Mouse (Mus musculus) thymus, postnatal 14 days (tissue): ENCODE measurements around the gene Zyg11a.
"Not testable (repeated sequence)": the region's sequence is repeated elsewhere in the genome, so short reads cannot be mapped to it uniquely, and the experiment has no call there.

Source experiments
- DNase-seq: peaks from one replicate; pipeline ENCODE4 v3.0.0; 2021

The Zyg11a gene

DNA sequence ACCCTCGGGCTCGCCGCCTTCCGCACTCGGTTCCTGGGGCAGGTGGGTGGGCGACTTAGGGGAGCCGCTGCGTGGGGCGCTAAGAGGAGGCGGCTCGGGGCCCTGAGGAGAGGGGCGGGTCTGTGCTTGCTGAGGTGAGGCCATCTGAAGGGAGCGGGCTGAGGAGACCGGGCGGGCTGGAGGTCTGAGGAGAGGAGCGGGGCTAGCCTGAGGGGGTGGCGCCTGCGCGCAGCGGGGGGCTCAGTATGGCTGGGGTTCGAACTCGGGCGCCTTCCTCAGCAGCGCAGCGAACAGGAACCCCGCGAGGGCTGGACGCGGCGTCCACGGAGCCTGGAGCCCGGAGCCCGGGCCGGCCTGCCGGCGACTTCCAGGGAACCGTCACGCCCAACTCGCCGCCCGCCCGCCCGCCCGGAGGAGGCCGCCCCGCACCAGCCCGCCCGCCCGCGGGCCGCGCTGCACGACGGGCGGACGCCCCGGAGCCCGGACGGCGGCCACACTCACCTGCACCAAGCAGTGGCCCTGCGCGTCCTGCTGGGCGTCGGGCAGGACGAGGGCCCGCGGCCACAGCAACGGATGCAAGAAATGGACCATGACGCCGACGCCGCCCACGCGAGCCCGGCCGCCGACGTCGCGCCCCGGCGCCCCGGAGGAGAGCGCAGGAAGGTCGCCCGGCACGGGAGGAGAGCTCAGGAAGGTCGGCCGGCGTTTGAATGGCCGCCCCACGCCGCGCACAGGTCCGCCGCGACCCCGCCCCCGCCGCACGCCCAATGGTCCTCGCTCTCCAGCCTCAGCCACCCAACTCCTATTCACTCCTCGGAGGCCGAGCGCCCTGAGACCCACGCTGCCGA lies at the start of gene Zyg11a:
Gene Zyg11a, minus strand, starts transcription at position 717 of the 848 bp plus-strand sequence.
- peak; percentile 9 for DNase-seq

- no peak for DNase-seq
Measured at GRCm38 (mm10) chr4:108265774-108266173, 47.9 kb upstream of the Zyg11a start.

DNA sequence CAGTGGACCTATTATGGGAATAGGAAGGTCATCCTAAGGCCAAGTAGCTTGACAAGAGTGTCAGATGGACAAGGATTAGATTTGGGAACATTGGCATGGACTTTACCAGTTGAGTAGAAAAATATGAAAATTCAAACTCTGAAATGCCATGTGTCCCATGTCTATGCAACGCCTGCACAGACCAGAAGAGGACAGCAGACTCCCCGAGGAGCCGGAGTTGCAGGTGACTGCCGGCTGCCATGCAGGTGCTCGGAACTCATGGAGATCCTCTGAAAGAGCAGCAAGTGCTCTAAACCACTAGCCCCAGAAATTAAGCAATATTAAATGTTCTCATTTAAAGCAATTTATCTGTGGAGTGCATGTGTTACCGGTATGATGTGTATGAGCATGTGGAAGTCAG lies 35.5 kb upstream of the Zyg11a start:
- DNase-seq, result peak; percentile 24

- DNase-seq, result no peak
Measured at GRCm38 (mm10) chr4:108250501-108250900, 32.7 kb upstream of the Zyg11a start.

- no peak for DNase-seq
Measured at GRCm38 (mm10) chr4:108249314-108249713, 31.5 kb upstream of the Zyg11a start.

GRCm38 (mm10) chr4:108233654-108234053 lies 15.8 kb upstream of the Zyg11a start:
- DNase-seq, result no peak

GRCm38 (mm10) chr4:108225341-108225872 lies 7.6 kb upstream of the Zyg11a start:
- no peak for DNase-seq

DNA sequence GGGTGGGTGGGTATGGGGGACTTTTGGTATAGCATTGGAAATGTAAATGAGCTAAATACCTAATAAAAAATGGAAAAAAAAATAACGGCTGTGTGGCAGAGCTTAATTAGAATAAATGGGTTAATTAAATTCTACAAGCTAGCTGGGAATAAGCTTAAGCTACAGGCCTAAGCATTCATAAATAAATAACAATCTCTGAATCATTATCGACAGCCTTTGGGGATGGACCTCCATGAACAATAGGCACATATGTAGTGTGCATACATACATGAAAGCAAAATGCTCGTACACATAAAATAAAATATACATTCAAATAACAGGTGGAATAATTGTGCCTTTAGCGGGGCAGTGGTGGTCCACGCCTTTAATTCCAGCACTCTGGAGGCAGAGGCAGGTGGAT lies 4.7 kb upstream of the Zyg11a start:
- no peak for DNase-seq

DNA sequence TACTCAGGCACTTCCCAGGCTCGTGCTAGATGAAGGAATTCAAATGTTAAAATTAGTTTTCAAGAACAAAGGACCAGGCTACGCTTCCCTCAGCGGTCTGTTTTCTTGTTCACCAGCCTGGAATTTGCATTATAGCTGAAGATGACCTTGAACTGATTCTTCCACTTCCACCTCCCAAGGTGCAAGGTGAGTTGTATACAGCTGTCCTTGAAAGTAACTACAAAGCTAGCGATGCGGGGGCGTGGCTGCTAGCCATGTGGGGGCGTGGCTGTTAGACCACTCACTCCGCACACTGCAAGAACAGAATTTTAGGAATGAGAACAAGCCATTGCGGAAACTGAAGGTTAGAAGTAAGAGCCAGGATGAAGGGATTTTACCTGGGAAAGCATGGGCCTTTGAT lies 1.2 kb upstream of the Zyg11a start:
- no peak for DNase-seq

DNA sequence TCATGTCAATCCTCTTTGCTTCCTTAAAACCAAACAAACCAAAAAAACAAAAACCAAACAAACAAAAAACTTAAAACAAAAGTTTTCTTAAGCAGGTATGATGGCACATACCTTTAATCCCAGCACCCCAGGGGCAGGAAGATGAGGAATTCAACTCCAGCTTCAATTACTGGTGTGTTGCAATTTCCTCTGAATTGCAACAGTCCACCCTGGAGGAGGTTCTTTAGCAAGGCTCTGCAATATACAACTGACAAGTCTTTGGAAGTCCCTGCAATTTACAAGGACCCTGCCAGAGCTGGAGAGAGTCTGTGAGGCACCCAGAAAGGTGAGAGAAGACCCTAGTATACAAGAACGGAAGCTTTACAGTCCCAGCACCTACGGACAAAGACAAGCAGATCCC lies 4.8 kb downstream of the Zyg11a start:
- no peak for DNase-seq

DNA sequence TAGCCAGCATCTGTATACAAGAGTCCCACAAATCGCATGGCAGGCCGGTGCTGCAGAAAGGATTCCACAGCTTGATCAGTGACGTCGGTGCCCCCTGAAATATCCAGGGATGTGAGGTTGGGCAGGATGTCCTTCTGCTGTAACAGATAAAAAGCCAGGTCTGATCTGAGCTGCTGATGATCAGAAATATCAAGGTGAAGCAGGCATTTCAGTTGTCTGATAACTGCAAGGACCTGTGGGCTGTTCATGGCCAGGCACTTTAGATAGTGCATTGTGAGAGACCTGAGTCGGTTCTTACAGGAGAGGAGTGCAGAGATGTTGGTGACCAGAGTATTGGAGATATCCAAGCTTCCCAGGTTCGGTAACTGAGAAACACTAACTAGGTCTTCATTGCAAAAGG lies 13.2 kb downstream of the Zyg11a start:
- no peak for DNase-seq

DNA sequence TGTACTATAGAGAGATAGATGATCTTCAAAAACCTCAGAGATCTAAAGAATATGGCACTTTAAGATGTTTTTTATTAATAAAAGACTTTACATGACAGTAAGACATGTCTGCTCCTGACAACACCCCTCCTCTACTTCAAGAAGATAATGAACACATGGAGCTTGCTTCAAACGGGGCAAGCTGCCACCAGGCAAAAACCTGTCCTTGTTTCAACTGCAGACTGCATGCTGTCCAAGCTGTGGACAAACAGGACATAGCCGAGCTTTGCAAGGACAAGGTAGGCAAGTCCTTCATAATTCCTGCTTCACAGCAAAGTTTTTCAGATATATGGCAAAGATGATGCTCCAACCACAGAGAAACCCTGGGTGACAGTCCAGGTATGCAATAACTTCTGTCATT lies 18.6 kb downstream of the Zyg11a start:
- no peak for DNase-seq

GRCm38 (mm10) chr4:108196277-108196855 lies 21.5 kb downstream of the Zyg11a start:
- no peak for DNase-seq

DNA sequence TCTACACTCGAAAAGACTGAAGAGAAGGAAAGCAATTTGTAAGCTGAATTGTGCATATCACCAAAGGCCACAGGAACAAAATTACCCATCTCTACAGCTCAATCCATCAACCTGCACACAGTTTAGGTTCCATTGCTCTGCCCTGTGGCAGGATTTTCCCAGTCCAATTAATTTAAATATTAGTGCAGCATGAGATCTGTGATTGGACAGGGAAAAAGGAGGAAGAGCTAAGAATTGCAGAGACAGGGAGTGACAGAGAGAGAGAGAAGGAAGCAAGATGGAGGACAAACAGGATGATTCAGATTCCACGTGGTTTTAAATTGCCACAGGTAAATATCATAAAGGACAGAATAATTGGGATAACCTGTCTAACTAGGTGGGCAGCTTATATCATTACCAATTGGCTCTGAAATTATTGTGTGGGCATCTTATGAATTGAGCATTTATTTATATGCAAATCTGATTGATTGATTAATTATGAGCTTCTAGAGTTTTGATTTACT lies 25.0 kb downstream of the Zyg11a start:
- DNase-seq, result no peak

DNA sequence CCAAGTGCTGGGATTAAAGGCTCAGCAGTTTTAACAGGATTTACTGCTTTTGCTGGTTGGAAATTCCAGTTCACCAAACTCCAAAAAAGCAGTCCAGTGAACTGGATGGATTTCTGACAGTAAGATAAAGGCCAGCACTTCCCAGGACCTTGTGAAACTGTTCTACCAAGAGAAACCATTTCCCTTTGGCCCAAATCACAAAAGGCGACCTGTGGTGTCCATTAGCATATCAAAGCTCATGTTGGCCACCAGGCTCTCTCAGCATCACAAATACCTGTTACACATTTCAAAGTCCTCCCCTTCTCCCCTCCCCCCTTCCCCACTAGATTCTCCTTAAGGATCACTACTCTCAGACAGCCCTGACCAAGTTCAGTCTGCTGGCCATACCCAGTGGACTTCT lies 35.6 kb downstream of the Zyg11a start:
- DNase-seq, result no peak

- no peak for DNase-seq
Measured at GRCm38 (mm10) chr4:108168056-108168455, 49.8 kb downstream of the Zyg11a start.

- no peak for DNase-seq
Measured at GRCm38 (mm10) chr4:108166874-108167273, 51.0 kb downstream of the Zyg11a start.

- DNase-seq, result peak; percentile 58
Measured at GRCm38 (mm10) chr4:108165152-108165895, 52.5 kb downstream of the Zyg11a start, which contains the start of gene Echdc2. Gene Echdc2 (plus strand): TSS chr4:108165437.

GRCm38 (mm10) chr4:108163291-108163690 lies 54.6 kb downstream of the Zyg11a start:
- DNase-seq, result no peak

DNA sequence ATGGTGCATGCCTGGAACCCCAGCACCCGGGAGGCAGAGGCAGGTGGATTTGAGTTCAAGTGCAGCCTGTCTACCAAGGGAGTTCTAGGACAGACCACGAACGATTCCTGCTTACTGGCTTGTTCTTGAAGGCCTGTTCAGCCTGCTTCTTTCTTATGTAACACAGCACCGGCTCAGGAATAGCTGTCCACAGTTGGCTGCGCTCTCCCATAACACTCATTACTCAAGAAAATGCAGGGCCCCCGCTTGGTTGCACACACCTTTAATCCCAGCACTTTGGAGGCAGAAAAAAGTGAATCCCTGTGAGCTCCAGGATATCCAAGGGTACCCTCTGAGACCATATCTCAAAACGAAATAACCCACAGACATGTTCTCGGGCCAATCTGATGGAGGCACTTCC lies 55.9 kb downstream of the Zyg11a start:
- no peak for DNase-seq

- not testable (repeated sequence) for DNase-seq
Measured at GRCm38 (mm10) chr4:108155141-108155540, 62.7 kb downstream of the Zyg11a start.

- not testable (repeated sequence) for DNase-seq
Measured at GRCm38 (mm10) chr4:108145554-108145953, 72.3 kb downstream of the Zyg11a start.

DNA sequence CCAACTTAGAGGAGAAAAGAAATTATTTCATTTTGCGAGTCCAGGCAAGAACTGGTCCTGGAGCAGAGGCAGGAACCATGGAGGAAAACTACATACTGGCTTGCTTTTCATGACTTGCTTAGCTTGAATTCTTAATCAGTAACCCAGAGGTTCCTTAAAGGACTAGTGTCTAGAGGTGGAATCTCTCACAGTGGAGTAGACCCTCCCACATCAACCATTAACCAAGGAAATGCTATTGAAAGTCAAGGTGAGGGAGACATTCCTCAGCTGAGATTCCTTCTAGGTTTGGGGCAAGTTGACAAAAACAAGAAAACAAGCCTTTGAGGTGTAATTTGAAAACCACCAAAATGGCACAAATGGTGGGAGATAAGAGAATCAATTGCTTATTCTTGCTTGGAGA lies 73.0 kb downstream of the Zyg11a start, which contains the start of gene Scp2:
Gene Scp2, minus strand, starts transcription at position 119 of the 400 bp plus-strand sequence.
- DNase-seq, result no peak
